Mouse (Mus musculus) spleen, adult 2 months (tissue): ENCODE results near the gene Dnajc6.

ENCODE experiments used
- CTCF ChIP-seq: fragments of 200-500 bp; IDR thresholded peaks from 2 replicates; pipeline ENCODE4 v1.5.1; 2011; ENCODE audit warnings: mild to moderate bottlenecking, inconsistent platforms; ENCODE audit not compliant: insufficient read depth, insufficient read length, insufficient replicate concordance; ENCODE audit errors: extremely low read depth
- POLR2A ChIP-seq: fragments of 200-500 bp; IDR thresholded peaks from 2 replicates; pipeline ENCODE4 v1.6.1; 2011; ENCODE audit warnings: low read depth, low read length, inconsistent platforms

DNA sequence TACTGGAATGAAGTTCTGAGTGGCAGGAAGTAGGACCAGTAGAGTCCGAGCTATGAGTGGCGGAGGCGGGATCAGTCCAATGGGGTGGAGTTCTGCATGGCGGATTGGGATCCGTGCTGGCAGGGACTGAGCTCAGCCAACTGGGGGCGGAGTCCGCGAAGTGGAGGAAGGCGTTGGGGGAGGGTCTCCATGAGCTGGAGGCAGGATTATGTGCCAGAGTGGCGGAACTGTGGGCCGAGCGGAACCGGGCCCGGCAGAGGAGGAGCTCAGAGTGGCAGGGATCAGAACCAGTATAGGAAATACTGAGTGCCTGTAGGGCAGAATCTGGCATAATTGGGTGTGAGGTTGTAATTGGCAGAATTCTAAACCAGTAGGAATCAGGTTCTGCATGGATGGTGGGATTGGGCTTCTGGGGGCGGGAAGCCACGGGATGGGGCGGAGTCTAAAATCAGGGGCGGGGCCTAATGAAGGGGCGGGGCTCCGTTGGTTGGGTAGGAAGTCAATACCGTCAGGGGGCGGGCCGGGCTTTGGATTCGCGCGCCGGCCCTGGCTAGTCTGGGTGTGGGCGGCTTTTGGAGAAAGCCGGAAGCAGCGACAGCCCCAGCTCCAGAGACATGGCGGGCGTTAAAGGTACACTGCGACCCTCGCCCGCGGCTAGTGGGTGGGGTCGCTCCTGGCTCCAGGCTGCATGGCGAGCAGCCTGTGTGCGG lies 150.9 kb downstream of the Dnajc6 start, which contains the start of gene Leprot:
- TF ChIP-seq POLR2A (peak; percentile 64; the same call in 1 of the 2 replicates), CTCF (no peak)
